Mouse (Mus musculus) bone marrow, adult 2 months (tissue): ENCODE results near the gene Bcl7b.

Source experiments
- CTCF ChIP-seq: fragments of 200-500 bp; IDR thresholded peaks from 2 replicates; pipeline ENCODE4 v1.5.1; 2011; ENCODE audit warnings: low read length, control low read depth; ENCODE audit not compliant: control insufficient read depth, insufficient read depth
- POLR2A ChIP-seq: fragments of 200-500 bp; IDR thresholded peaks from 2 replicates; pipeline ENCODE4 v1.6.1; 2011; ENCODE audit warnings: low read depth, mild to moderate bottlenecking, control low read depth, low read length, borderline replicate concordance; ENCODE audit not compliant: control insufficient read depth

GRCm38 (mm10) chr5:135181776-135182175, 13.7 kb downstream of the Bcl7b start:
- TF ChIP-seq CTCF: no peak
- no peak for TF ChIP-seq POLR2A
